Comparison of ENCODE assay signal across 16 mouse cellular contexts in the genomic region with DNA sequence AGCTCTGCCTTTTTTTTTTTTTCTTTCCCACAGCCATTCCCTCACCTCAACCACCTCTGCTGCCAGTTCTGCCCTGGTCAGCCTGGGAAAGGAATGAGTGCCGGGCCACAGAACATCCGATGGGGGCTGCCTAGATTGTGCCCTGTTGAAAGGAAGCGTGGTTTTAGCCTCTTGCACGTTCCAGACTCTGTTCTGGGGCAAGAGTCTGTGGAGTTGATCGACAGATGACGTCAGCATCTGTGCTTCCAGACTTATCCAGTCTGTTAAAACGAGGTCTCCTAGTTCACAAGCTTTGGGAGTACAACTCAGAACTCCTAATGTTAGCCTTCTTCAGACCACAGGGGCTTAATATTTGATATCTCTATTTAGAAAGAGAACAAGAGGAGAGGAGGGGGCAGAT. TPM values are rescaled to one million over a fixed set of nuclear protein-coding genes. Genes with fewer than 3 reads are reported as not detected.
DNase-seq lines count a peak whose midpoint lies in the region; ATAC-seq and TF ChIP-seq lines count a peak whose summit lies in the region.
"Had no signal": no experiment of that assay in that cellular context is flagged by ENCODE, and none has a peak within 500 bp of the region (broad histone marks: within the 10 kb centered on the region; RNA-seq: fewer than 3 reads in every experiment).

No protein-coding gene starts in this region.

- H3K4me1 ChIP-seq in midbrain, embryonic 13.5 days (replicated peaks), result peaks cover 16% of the 10 kb centered on the region; the same call in 1 of the 2 replicates
- peaks cover 16% of the 10 kb centered on the region for H3K4me1 ChIP-seq in midbrain, embryonic 10.5 days
- peaks cover 11% of the 10 kb centered on the region for H3K4me1 ChIP-seq in liver, embryonic 11.5 days (replicated peaks; ENCODE audit: control insufficient read depth, insufficient read depth, low read length)
- no peaks in the 10 kb centered on the region for H3K4me1 ChIP-seq in stomach, postnatal 0 days (replicated peaks; ENCODE audit: control insufficient read depth, insufficient read depth)

- TF ChIP-seq CTCF in gastrocnemius, adult 2 months (IDR thresholded peaks at IDR 0.05), result no peak
- TF ChIP-seq CTCF in stomach, postnatal 0 days (IDR thresholded peaks at IDR 0.05; ENCODE audit: low read depth), result no peak

- H3K36me3 ChIP-seq in midbrain, embryonic 13.5 days, result no peaks in the 10 kb centered on the region
- no peaks in the 10 kb centered on the region for H3K36me3 ChIP-seq in midbrain, embryonic 10.5 days
- H3K36me3 ChIP-seq in liver, embryonic 11.5 days (ENCODE audit: control insufficient read depth, insufficient read depth, low read length), result no peaks in the 10 kb centered on the region
- H3K36me3 ChIP-seq in stomach, postnatal 0 days (ENCODE audit: control insufficient read depth, insufficient read depth, low read length), result no peaks in the 10 kb centered on the region
- H3K36me3 ChIP-seq: midbrain, embryonic 15.5 days had no signal

- H3K9ac ChIP-seq in midbrain, embryonic 13.5 days (replicated peaks), result no peak overlapping the region
- H3K9ac ChIP-seq in liver, embryonic 11.5 days (ENCODE audit: low read depth, low read length), result no peak overlapping the region
- H3K9ac ChIP-seq in stomach, postnatal 0 days (ENCODE audit: low read length), result no peak overlapping the region
- H3K9ac ChIP-seq: midbrain, embryonic 15.5 days had no signal

- no peak overlapping the region for H3K4me3 ChIP-seq in gastrocnemius, adult 2 months
- H3K4me3 ChIP-seq in midbrain, embryonic 13.5 days (replicated peaks), result no peak overlapping the region
- H3K4me3 ChIP-seq in midbrain, embryonic 10.5 days, result no peak overlapping the region
- no peak overlapping the region for H3K4me3 ChIP-seq in liver, embryonic 11.5 days (ENCODE audit: low read depth, low read length)
- no peak overlapping the region for H3K4me3 ChIP-seq in stomach, postnatal 0 days (ENCODE audit: low read depth, low read length)
- H3K4me3 ChIP-seq: midbrain, embryonic 15.5 days had no signal

- 0 out of 2 replicates have a peak overlapping the region, but pooled peaks have one; percentile 1 for H3K27ac ChIP-seq in gastrocnemius, adult 2 months
- peak overlapping the region; percentile 11; the same call in 1 of the 2 replicates for H3K27ac ChIP-seq in midbrain, embryonic 13.5 days
- H3K27ac ChIP-seq in midbrain, embryonic 10.5 days (replicated peaks), result no peak overlapping the region
- H3K27ac ChIP-seq in liver, embryonic 11.5 days (ENCODE audit: low read depth, low read length), result peak overlapping the region; percentile 73
- no peak overlapping the region for H3K27ac ChIP-seq in stomach, postnatal 0 days (replicated peaks)
- H3K27ac ChIP-seq: midbrain, embryonic 15.5 days had no signal

- H3K9me3 ChIP-seq in midbrain, embryonic 13.5 days, result no peaks in the 10 kb centered on the region
- no peaks in the 10 kb centered on the region for H3K9me3 ChIP-seq in midbrain, embryonic 10.5 days (replicated peaks)
- H3K9me3 ChIP-seq in liver, embryonic 11.5 days (ENCODE audit: control insufficient read depth, low read length), result no peaks in the 10 kb centered on the region
- H3K9me3 ChIP-seq in stomach, postnatal 0 days (ENCODE audit: control insufficient read depth, low read length), result no peaks in the 10 kb centered on the region
- H3K9me3 ChIP-seq: midbrain, embryonic 15.5 days had no signal

- DNase-seq in gastrocnemius, adult 2 months, result no peak
- DNase-seq in gastrocnemius, postnatal 10 days, result no peak
- DNase-seq in midbrain, embryonic 10.5 days (ENCODE audit: low spot score), result no peak
- DNase-seq in liver, embryonic 11.5 days (ENCODE audit: low spot score), result no peak
- peak; percentile 27 for DNase-seq in stomach, postnatal 0 days (ENCODE audit: low spot score)
- no peak for DNase-seq in layer of hippocampus, postnatal 14 days (ENCODE audit: low spot score in 2 of 2)
- no peak for DNase-seq in layer of hippocampus, postnatal 10 days (ENCODE audit: low spot score in 2 of 2)
- DNase-seq: embryo, embryonic 11 days; left cerebral cortex, postnatal 4 days; thymus, adult 18-20 months had no signal

- WGBS in midbrain, embryonic 13.5 days, result 76% methylated on average over 7 of the region's 7 CpGs
- WGBS in midbrain, embryonic 10.5 days, result 88% methylated on average over 7 of the region's 7 CpGs
- 46% methylated on average over 7 of the region's 7 CpGs for WGBS in liver, embryonic 11.5 days
- WGBS in stomach, postnatal 0 days, result 64% methylated on average over 7 of the region's 7 CpGs

- no peak for ATAC-seq in midbrain, embryonic 13.5 days
- ATAC-seq in liver, embryonic 11.5 days (replicated peaks; ENCODE audit: low FRiP score), result no peak
- peak; percentile 13; the same call in 1 of the 2 replicates for ATAC-seq in stomach, postnatal 0 days (ENCODE audit: low FRiP score, low TSS enrichment)
- ATAC-seq: inflammation-experienced regulatory T-cells, adult 6 months; midbrain, embryonic 15.5 days had no signal

- no peak for TF ChIP-seq EP300 in stomach, postnatal 0 days (optimal IDR thresholded peaks at IDR 0.05)

- no peaks in the 10 kb centered on the region for H3K27me3 ChIP-seq in midbrain, embryonic 13.5 days
- H3K27me3 ChIP-seq in midbrain, embryonic 10.5 days (ENCODE audit: low read depth, poor library complexity, severe bottlenecking), result no peaks in the 10 kb centered on the region
- H3K27me3 ChIP-seq in liver, embryonic 11.5 days (replicated peaks; ENCODE audit: control insufficient read depth, insufficient read depth, low read length), result no peaks in the 10 kb centered on the region
- H3K27me3 ChIP-seq in stomach, postnatal 0 days (ENCODE audit: control insufficient read depth, insufficient read depth, low read length), result no peaks in the 10 kb centered on the region
- H3K27me3 ChIP-seq: midbrain, embryonic 15.5 days had no signal

- intact Hi-C loops in gastrocnemius, adult 2 months (cut with DNase I), result no loop called here

- no peak overlapping the region for H3K4me2 ChIP-seq in midbrain, embryonic 13.5 days (replicated peaks)
- no peak overlapping the region for H3K4me2 ChIP-seq in liver, embryonic 11.5 days
- H3K4me2 ChIP-seq in stomach, postnatal 0 days (replicated peaks; ENCODE audit: low read depth), result no peak overlapping the region
- H3K4me2 ChIP-seq: midbrain, embryonic 15.5 days had no signal

RNA-seq across cellular contexts. Expression of gene Trf, which starts 3.8 kb away (rescaled TPM):
- 10 to 100 TPM in 1 of 2 experiments, 1 to 10 TPM in 1; 5.3 to 11.5 TPM for total RNA-seq in gastrocnemius, adult 2 months (2021)
- 10 to 100 TPM; 12.1 to 27.5 TPM for total RNA-seq in gastrocnemius, postnatal 10 days (2021)
- polyA plus RNA-seq in midbrain, embryonic 13.5 days (2015; fragmentation: Nextera tagmentation; extraction: Ambion mirVana), result 24.7 and 25.8 TPM in 2 replicates
- polyA plus RNA-seq in midbrain, embryonic 10.5 days (2016; fragmentation: Nextera tagmentation; extraction: Ambion mirVana), result 14.6 and 20.6 TPM in 2 replicates
- polyA plus RNA-seq in liver, embryonic 11.5 days (2014; fragmentation: Nextera tagmentation; extraction: Ambion mirVana), result 2,446 and 2,726 TPM in 2 replicates
- polyA plus RNA-seq in stomach, postnatal 0 days (2015; fragmentation: Nextera tagmentation; extraction: Ambion mirVana), result 83.4 and 105 TPM in 2 replicates
- total RNA-seq in layer of hippocampus, postnatal 14 days (2021), result 10 to 100 TPM; 62.7 to 63.9 TPM
- 10 to 100 TPM; 13.8 to 19.9 TPM for total RNA-seq in layer of hippocampus, postnatal 10 days (2021)
- total RNA-seq: MEL had no signal

RNA-seq across cellular contexts. Expression of gene Gm20425, which starts 4.0 kb away (rescaled TPM):
- total RNA-seq in gastrocnemius, adult 2 months (2021), result 1 to 10 TPM; 1.7 to 3.5 TPM
- 1 to 10 TPM; 4.7 to 5.1 TPM for total RNA-seq in gastrocnemius, postnatal 10 days (2021)
- polyA plus RNA-seq in midbrain, embryonic 13.5 days (2015; fragmentation: Nextera tagmentation; extraction: Ambion mirVana), result 2.4 TPM in 1 of 2 replicates, not detected in the other
- 0.75 TPM in 1 of 2 replicates, not detected in the other for polyA plus RNA-seq in midbrain, embryonic 10.5 days (2016; fragmentation: Nextera tagmentation; extraction: Ambion mirVana)
- not detected in 2 replicates for polyA plus RNA-seq in liver, embryonic 11.5 days (2014; fragmentation: Nextera tagmentation; extraction: Ambion mirVana)
- 9.3 and 10.4 TPM in 2 replicates for polyA plus RNA-seq in stomach, postnatal 0 days (2015; fragmentation: Nextera tagmentation; extraction: Ambion mirVana)
- total RNA-seq in layer of hippocampus, postnatal 14 days (2021), result 1 to 10 TPM; 5.6 to 6.0 TPM
- total RNA-seq in layer of hippocampus, postnatal 10 days (2021), result 1 to 10 TPM; 5.1 to 5.3 TPM
- total RNA-seq: MEL; neutrophil, adult 5-6 weeks had no signal
- polyA plus RNA-seq: large intestine, adult 2 months; midbrain, embryonic 15.5 days had no signal

RNA-seq across cellular contexts. Expression of gene Srprb, which starts 32.1 kb away (rescaled TPM):
- 10 to 100 TPM; 16.2 to 18.2 TPM for total RNA-seq in gastrocnemius, adult 2 months (2021)
- 10 to 100 TPM; 15.3 to 17.0 TPM for total RNA-seq in gastrocnemius, postnatal 10 days (2021)
- 49.3 and 55.1 TPM in 2 replicates for polyA plus RNA-seq in midbrain, embryonic 13.5 days (2015; fragmentation: Nextera tagmentation; extraction: Ambion mirVana)
- polyA plus RNA-seq in midbrain, embryonic 10.5 days (2016; fragmentation: Nextera tagmentation; extraction: Ambion mirVana), result 68.2 and 68.4 TPM in 2 replicates
- polyA plus RNA-seq in liver, embryonic 11.5 days (2014; fragmentation: Nextera tagmentation; extraction: Ambion mirVana), result 49.7 and 50.4 TPM in 2 replicates
- 29.4 and 33.7 TPM in 2 replicates for polyA plus RNA-seq in stomach, postnatal 0 days (2015; fragmentation: Nextera tagmentation; extraction: Ambion mirVana)
- 10 to 100 TPM; 20.2 to 22.8 TPM for total RNA-seq in layer of hippocampus, postnatal 14 days (2021)
- 10 to 100 TPM; 21.5 to 23.7 TPM for total RNA-seq in layer of hippocampus, postnatal 10 days (2021)

Comparison
In these comparisons a context has a peak if more than half of its experiments do, and no peak if none do; other contexts are left out.
1. H3K27ac ChIP-seq: peak in gastrocnemius, adult 2 months (single experiment), midbrain, embryonic 13.5 days (single experiment) and liver, embryonic 11.5 days (single experiment); none in midbrain, embryonic 10.5 days (single experiment) and stomach, postnatal 0 days (single experiment).